Mouse (Mus musculus): ENCODE results near the gene Pole4.

GRCm38 (mm10) chr6:82585396-82585795 is 119.8 kb downstream of the Pole4 start:
- TF ChIP-seq ZNF384 (IDR thresholded peaks at IDR 0.05; ENCODE audit: low read depth, low read length) (no peak), HCFC1 (IDR thresholded peaks at IDR 0.05; ENCODE audit: borderline replicate concordance, insufficient read depth, low read length) (no peak), MAFK (IDR thresholded peaks at IDR 0.05; ENCODE audit: insufficient read depth, low read depth, low read length) (no peak), ZC3H11A (IDR thresholded peaks at IDR 0.05; ENCODE audit: borderline replicate concordance, low read depth, low read length) (no peak), CHD2 (IDR thresholded peaks at IDR 0.05; ENCODE audit: low read depth, low read length) (no peak)
